Mouse (Mus musculus): Measurements from ENCODE around the gene Mapk13. TPM values are rescaled to one million over a fixed set of nuclear protein-coding genes. Genes with fewer than 3 reads are reported as not detected.

The Mapk13 gene
- polyA plus RNA-seq, 1 experiment from 2014 or later: 44.6 TPM

DNA sequence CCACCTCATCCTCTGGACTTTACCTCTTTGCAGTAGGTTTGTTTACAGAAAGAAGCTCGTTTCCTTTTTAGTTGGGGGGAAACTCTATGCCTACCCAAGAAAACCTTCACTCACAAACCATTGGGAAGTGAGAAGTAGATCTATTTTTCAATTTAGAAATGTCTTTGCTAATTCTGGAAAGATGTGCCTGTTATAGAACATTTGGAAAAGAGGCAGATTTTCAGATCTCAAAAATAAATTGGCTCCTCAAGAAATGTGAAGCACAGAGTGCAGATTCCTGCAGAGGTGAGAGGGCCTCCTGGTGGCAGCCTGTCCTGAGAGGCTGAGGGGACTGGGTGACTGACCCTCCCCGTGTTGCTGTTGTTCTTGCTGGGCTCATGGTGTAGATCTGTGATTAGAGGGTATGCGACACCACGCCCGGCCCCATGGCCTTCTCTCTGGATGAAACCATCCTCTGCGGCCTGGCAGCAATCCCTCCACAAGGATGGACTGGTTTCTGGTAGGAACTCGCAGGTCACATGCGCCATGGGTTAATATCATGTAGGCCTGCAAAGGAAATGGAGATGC is 58.7 kb downstream of the Mapk13 start:
- no peak overlapping the region for H3K9ac ChIP-seq (ENCODE audit: low read depth, low read length)

DNA sequence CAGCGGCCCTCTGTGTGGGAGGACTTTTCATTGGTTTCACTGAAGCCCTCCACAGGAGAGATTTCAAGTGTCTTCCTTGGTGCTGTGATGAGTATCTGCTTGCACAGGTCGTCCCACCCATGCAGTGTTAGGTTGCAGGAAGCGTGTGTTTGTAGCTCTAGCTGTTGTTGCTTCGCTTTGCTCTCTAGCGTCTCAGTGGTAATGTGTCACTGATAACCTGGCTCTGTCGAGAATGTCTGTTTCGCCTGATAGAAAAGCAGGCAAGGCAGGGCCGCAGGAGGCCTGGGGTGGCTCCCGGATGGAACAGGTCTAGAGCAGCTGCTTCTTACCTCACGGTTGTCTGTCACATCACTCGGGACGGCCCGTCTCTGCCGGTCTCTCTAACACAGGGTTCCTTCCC is 60.0 kb downstream of the Mapk13 start:
- ATAC-seq (ENCODE audit: low FRiP score, low TSS enrichment): no peak
- WGBS: 62% methylated on average over 14 of the region's 14 CpGs
- H3K36me3 ChIP-seq (ENCODE audit: control insufficient read depth, insufficient read depth, low read length): peaks cover 82% of the 10 kb centered on the region
- H3K9me3 ChIP-seq (ENCODE audit: control insufficient read depth, low read length): no peaks in the 10 kb centered on the region
- no peaks in the 10 kb centered on the region for H3K27me3 ChIP-seq (ENCODE audit: control insufficient read depth, insufficient read depth, low read length)
- H3K27ac ChIP-seq (ENCODE audit: low read depth, low read length): no peak overlapping the region
- no peak overlapping the region for H3K9ac ChIP-seq (ENCODE audit: low read depth, low read length)
- no peak overlapping the region for H3K4me3 ChIP-seq (ENCODE audit: low read length)
- H3K4me1 ChIP-seq (ENCODE audit: control insufficient read depth, insufficient read depth, low read length): no peaks in the 10 kb centered on the region
- H3K4me2 ChIP-seq (replicated peaks; ENCODE audit: low read depth, low read length): no peak overlapping the region

More for the DNA sequence above, 58.7 kb downstream of the Mapk13 start:
- Histone ChIP-seq H3K27me3 (ENCODE audit: control insufficient read depth, insufficient read depth, low read length) (no peaks in the 10 kb centered on the region), H3K4me1 (ENCODE audit: control insufficient read depth, insufficient read depth, low read length) (no peaks in the 10 kb centered on the region), H3K4me2 (replicated peaks; ENCODE audit: low read depth, low read length) (no peak overlapping the region), H3K4me3 (ENCODE audit: low read length) (no peak overlapping the region), H3K27ac (ENCODE audit: low read depth, low read length) (no peak overlapping the region), H3K9me3 (ENCODE audit: control insufficient read depth, low read length) (no peaks in the 10 kb centered on the region), H3K36me3 (ENCODE audit: control insufficient read depth, insufficient read depth, low read length) (peaks cover 85% of the 10 kb centered on the region)
- ATAC-seq (ENCODE audit: low FRiP score, low TSS enrichment): no peak
- WGBS: 91% methylated on average over 8 of the region's 8 CpGs

Other genes starting within 250 kb of the Mapk13 start
- gene Armc12, start 238.5 kb upstream of the Mapk13 start, polyA plus RNA-seq (2014; fragmentation: Nextera tagmentation; extraction: Ambion mirVana): not detected in 2 replicates
- not detected in 2 replicates for gene Clpsl2, start 219.9 kb upstream of the Mapk13 start, polyA plus RNA-seq (2014; fragmentation: Nextera tagmentation; extraction: Ambion mirVana)
- not detected in 2 replicates for gene Clps, start 208.5 kb upstream of the Mapk13 start, polyA plus RNA-seq (2014; fragmentation: Nextera tagmentation; extraction: Ambion mirVana)
- gene Lhfpl5, start 193.7 kb upstream of the Mapk13 start, polyA plus RNA-seq (2014; fragmentation: Nextera tagmentation; extraction: Ambion mirVana): 0.45 and 0.51 TPM in 2 replicates
- 134 and 140 TPM in 2 replicates for gene Srpk1, start 146.6 kb upstream of the Mapk13 start, polyA plus RNA-seq (2014; fragmentation: Nextera tagmentation; extraction: Ambion mirVana)
- 0.69 and 1.3 TPM in 2 replicates for gene Slc26a8, start 79.1 kb upstream of the Mapk13 start, polyA plus RNA-seq (2014; fragmentation: Nextera tagmentation; extraction: Ambion mirVana)
- 36.4 and 61.6 TPM in 2 replicates for gene Mapk14, start 78.0 kb upstream of the Mapk13 start, polyA plus RNA-seq (2014; fragmentation: Nextera tagmentation; extraction: Ambion mirVana)
- 2.7 and 3.3 TPM in 2 replicates for gene AC170998.1, start 43.2 kb upstream of the Mapk13 start, polyA plus RNA-seq (2014; fragmentation: Nextera tagmentation; extraction: Ambion mirVana)
- 10.2 and 16.2 TPM in 2 replicates for gene Brpf3, start 31.8 kb downstream of the Mapk13 start, polyA plus RNA-seq (2014; fragmentation: Nextera tagmentation; extraction: Ambion mirVana)
- not detected in 2 replicates for gene Pnpla1, start 89.1 kb downstream of the Mapk13 start, polyA plus RNA-seq (2014; fragmentation: Nextera tagmentation; extraction: Ambion mirVana)
- 0.46 and 0.62 TPM in 2 replicates for gene 4930539E08Rik, start 146.0 kb downstream of the Mapk13 start, polyA plus RNA-seq (2014; fragmentation: Nextera tagmentation; extraction: Ambion mirVana)
- gene Pxt1, start 174.5 kb downstream of the Mapk13 start, polyA plus RNA-seq (2014; fragmentation: Nextera tagmentation; extraction: Ambion mirVana): 0.28 TPM in 1 of 2 replicates, not detected in the other
- gene Kctd20, start 182.7 kb downstream of the Mapk13 start, polyA plus RNA-seq (2014; fragmentation: Nextera tagmentation; extraction: Ambion mirVana): 43.4 and 83.7 TPM in 2 replicates
- 65.5 and 101 TPM in 2 replicates for gene Stk38, start 238.7 kb downstream of the Mapk13 start, polyA plus RNA-seq (2014; fragmentation: Nextera tagmentation; extraction: Ambion mirVana)